Mouse (Mus musculus) gastrocnemius, adult 2 months (tissue): Measurements from ENCODE around the gene Usp28. TPM values are rescaled to one million over a fixed set of nuclear protein-coding genes. Genes with fewer than 3 reads are reported as not detected.
"Not testable (repeated sequence)": the region's sequence is repeated elsewhere in the genome, so short reads cannot be mapped to it uniquely, and the experiment has no call there.

Source experiments
- DNase-seq: peaks from one replicate; pipeline ENCODE4 v3.0.0; 2022
- H3K27ac ChIP-seq: fragments of 200-600 bp; 2 replicates; pipeline ENCODE4 v1.8.1; 2022; ENCODE audit warnings: mild to moderate bottlenecking
- H3K4me3 ChIP-seq: fragments of 200-600 bp; 2 replicates; pipeline ENCODE4 v1.8.1; 2022; ENCODE audit warnings: mild to moderate bottlenecking, moderate library complexity
- CTCF ChIP-seq: fragments of 200-600 bp; IDR thresholded peaks from 2 replicates; pipeline ENCODE4 v1.8.1; 2022; ENCODE audit warnings: antibody characterized with exemption, mild to moderate bottlenecking, moderate library complexity
- intact Hi-C: fragments of 180-260 bp; cut with DNase I; formaldehyde crosslinking; loops from one replicate; pipeline ENCODE4 v1.15.1; 2025
- long read RNA-seq, 2 experiments: library from polyadenylated mRNA; stranded (forward); transcript quantifications; one replicate each; pipeline ENCODE4 v2.0.0; 2021
- total RNA-seq, 2 experiments: library from RNA; stranded (reverse); gene quantifications; 2 replicates each; pipeline ENCODE4 v1.2.3; 2021

Usp28 gene
- total RNA-seq: 10 to 100 TPM; 56.6 to 67.2 TPM
- long read RNA-seq, experiment 1, partial matches to known transcripts: 13 of 115 reads
- long read RNA-seq, experiment 1, other reads (novel, unspliced or antisense): 102 of 115 reads
- long read RNA-seq, experiment 2, full-length matches to known transcripts: 1 of 60 reads
- long read RNA-seq, experiment 2, partial matches to known transcripts: 8 of 60 reads
- long read RNA-seq, experiment 2, other reads (novel, unspliced or antisense): 51 of 60 reads

GRCm38 (mm10) chr9:48984845-48985707 is at the start of gene Usp28:
TSS of gene Usp28 (plus strand) at chr9:48985375.
- peak; percentile 100 for DNase-seq
- Histone ChIP-seq H3K27ac (peak within 1 kb of the TSS; percentile 98), H3K4me3 (peak within 1 kb of the TSS; percentile 98)
- no peak for TF ChIP-seq CTCF
- intact Hi-C loops: loop anchor here (10.0 kb wide), 1 partner anchor 490 kb away; the partner anchor contains the start of genes Gm5617 and Rbm7

- Histone ChIP-seq H3K4me3 (no peak overlapping the region), H3K27ac (no peak overlapping the region)
- no peak for DNase-seq
- no peak for TF ChIP-seq CTCF
- intact Hi-C loops: no loop called here
These were observed 42.8 kb upstream of the Usp28 start for GRCm38 (mm10) chr9:48942349-48942748.

- DNase-seq: no peak
- intact Hi-C loops: no loop called here
- Histone ChIP-seq H3K4me3 (no peak overlapping the region), H3K27ac (no peak overlapping the region)
- no peak for TF ChIP-seq CTCF
These were observed 37.6 kb upstream of the Usp28 start for GRCm38 (mm10) chr9:48947565-48947964.

- intact Hi-C loops: no loop called here
- no peak for DNase-seq
- Histone ChIP-seq H3K27ac (no peak overlapping the region), H3K4me3 (no peak overlapping the region)
- TF ChIP-seq CTCF: no peak
These were observed 23.9 kb upstream of the Usp28 start for GRCm38 (mm10) chr9:48961314-48961713.

- Histone ChIP-seq H3K4me3 (no peak overlapping the region), H3K27ac (no peak overlapping the region)
- intact Hi-C loops: no loop called here
- TF ChIP-seq CTCF: no peak
- no peak for DNase-seq
These were observed 23.0 kb upstream of the Usp28 start for GRCm38 (mm10) chr9:48962131-48962530.

DNA sequence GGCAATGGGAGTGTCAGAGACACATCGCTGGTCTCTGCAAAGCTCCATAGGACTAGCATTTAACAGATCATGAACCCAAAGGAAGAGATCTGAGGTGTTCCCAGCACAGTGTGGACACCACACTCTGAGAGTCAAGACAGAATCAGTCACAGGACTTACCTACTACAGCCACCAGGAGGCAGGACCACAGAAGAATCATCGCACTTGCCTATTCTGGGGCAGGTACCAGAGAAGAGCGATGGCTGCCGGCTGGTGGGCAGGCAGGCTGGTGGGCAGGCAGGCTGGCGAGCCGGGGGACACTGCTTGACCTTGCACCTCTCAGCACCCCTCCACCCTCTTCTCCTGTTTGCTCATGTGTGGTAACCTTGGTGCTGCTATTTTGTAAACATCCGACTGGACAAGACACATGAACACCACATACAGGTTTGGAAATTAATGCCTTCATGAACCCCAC is 20.6 kb upstream of the Usp28 start, which contains the start of gene Htr3b:
Gene Htr3b, minus strand, starts transcription at position 404 of the 454 bp plus-strand sequence.
- no peak within 1 kb of the TSS for H3K4me3 ChIP-seq
- H3K27ac ChIP-seq: no peak within 1 kb of the TSS
- intact Hi-C loops: no loop called here
- TF ChIP-seq CTCF: peak; percentile 45; the same call in 1 of the 2 replicates
- DNase-seq: no peak

GRCm38 (mm10) chr9:48972494-48972893 is 12.7 kb upstream of the Usp28 start:
- TF ChIP-seq CTCF: peak; percentile 78
- peak; percentile 27 for DNase-seq
- Histone ChIP-seq H3K4me3 (no peak overlapping the region), H3K27ac (no peak overlapping the region)
- intact Hi-C loops: loop anchor here (2.0 kb wide), 2 partner anchors 80 to 328 kb away; no protein-coding TSS in a partner anchor

DNA sequence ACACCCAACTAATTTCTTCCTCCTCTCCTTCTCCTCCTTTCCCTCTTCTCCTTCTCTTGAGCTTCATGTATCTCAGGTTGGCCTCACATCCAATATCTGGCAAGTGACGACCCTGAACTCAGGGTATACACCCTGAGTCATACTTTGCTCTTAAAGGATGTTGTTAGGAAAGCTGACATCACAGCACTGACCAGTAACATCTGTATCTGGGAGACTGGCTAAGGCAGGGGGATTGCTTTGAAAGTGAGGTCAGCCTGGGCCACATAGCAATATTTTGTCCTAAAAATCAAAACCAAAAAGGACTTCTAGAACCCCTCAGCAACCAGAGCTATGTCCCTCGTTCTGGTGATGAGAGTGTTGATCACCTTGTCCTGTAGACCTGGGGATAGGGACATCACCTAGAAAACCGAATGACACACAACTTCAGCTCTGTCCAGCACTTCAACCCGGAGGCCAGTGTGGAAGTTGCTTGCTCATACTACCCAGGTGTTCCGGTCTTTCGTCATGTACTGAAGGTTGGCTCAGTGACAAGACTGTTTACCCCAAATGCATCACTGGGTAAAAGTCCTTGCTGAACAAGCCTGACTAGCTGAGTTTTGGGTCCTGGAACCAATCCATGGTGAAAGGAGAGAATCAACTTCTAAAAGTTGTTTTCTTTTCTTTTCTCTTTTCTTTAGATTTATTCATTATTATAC is 8.4 kb upstream of the Usp28 start:
- no peak for TF ChIP-seq CTCF
- intact Hi-C loops: no loop called here
- no peak overlapping the region for H3K27ac ChIP-seq
- no peak overlapping the region for H3K4me3 ChIP-seq
- DNase-seq: no peak

DNA sequence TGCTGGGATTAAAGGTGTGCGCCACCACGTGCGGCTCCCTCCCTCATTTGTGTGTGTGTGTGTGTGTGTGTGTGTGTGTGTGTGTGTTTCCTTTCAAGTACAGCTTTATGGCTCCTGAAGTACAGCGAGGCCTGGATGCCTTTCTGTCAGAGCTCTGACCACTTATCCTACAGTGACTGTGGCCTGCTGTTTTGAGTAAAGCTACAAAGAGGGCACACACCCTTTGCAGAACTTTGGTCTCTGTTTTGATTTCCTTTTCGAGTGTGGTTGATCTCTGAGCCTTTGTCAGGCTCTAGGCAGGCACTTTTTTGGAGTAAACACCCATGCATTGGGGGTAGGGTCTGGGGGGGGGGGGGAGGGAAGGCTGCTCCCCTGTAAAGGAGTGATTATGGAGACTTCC is 4.8 kb upstream of the Usp28 start:
- Histone ChIP-seq H3K4me3 (no peak overlapping the region), H3K27ac (no peak overlapping the region)
- TF ChIP-seq CTCF: no peak
- intact Hi-C loops: loop anchor here (10.0 kb wide), 1 partner anchor 486 kb away; the partner anchor contains the start of genes Gm5617 and Rbm7
- DNase-seq: no peak

- intact Hi-C loops: loop anchor here (10.0 kb wide), 1 partner anchor 486 kb away; the partner anchor contains the start of genes Gm5617 and Rbm7
- DNase-seq: no peak
- Histone ChIP-seq H3K4me3 (no peak overlapping the region), H3K27ac (no peak overlapping the region)
- TF ChIP-seq CTCF: no peak
These were observed 4.4 kb upstream of the Usp28 start for GRCm38 (mm10) chr9:48980781-48981180.

DNA sequence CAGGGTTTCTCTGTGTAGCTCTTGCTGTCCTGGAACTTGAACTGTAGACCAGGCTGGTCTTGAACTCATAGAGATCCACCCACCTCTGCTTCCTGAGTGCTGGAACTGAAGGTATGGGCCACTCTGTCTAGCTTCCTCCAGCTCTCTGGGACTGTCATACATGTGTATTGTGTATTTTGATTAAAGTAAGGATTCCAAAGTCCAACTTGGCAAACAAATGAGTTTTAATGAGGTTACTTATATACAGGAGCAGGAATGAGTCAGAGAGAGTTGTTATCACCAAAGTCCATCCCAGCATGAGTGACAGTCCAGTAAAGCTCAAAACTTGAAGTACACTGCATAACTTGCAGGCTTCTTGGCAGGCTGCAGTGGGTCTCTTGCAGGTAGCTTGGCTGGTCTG is 3.3 kb upstream of the Usp28 start:
- TF ChIP-seq CTCF: no peak
- intact Hi-C loops: loop anchor here (10.0 kb wide), 1 partner anchor 487 kb away; the partner anchor contains the start of genes Gm5617 and Rbm7
- Histone ChIP-seq H3K27ac (no peak overlapping the region), H3K4me3 (no peak overlapping the region)
- no peak for DNase-seq

DNA sequence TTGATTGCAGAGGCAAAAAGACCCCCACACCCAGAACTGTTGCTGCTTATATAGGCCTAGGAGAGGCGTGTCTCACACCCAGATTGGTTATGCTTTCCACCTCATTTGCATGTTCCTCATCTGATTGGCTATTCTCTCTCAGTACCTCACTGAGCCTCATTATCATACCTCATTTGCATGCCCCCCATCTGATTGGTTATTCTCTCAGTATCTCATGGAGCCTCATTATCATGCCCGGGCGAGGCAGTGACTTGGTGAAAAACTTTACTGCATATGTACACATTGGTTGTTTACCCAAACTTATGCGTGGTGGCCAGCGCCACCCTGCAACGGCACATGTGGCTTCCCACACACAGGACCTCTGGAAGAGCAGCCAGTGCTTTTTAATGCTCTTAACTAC is 1.4 kb upstream of the Usp28 start:
- peak overlapping the region; percentile 98 for H3K27ac ChIP-seq
- not testable (repeated sequence) for H3K4me3 ChIP-seq, DNase-seq
- intact Hi-C loops: loop anchor here (10.0 kb wide), 1 partner anchor 489 kb away; the partner anchor contains the start of genes Gm5617 and Rbm7
